ENCODE assay signal across 8 mouse cellular contexts in genomic region chr13:78209611-78210028, GRCm38 (mm10). TPM values are rescaled to one million over a fixed set of nuclear protein-coding genes. Genes with fewer than 3 reads are reported as not detected.
DNase-seq lines count a peak whose midpoint lies in the region; ATAC-seq and TF ChIP-seq lines count a peak whose summit lies in the region.

No protein-coding gene starts in this region.

- peak overlapping the region; percentile 31 for H3K4me3 ChIP-seq in lung, postnatal 0 days (ENCODE audit: low read depth, low read length)
- peak overlapping the region; percentile 49 for H3K4me3 ChIP-seq in limb, embryonic 10.5 days
- peak overlapping the region; percentile 41 for H3K4me3 ChIP-seq in olfactory bulb, adult 2 months (ENCODE audit: insufficient read depth, low read depth, low read length)

- DNase-seq in adrenal gland, postnatal 14 days, result peak; percentile 34
- no peak for DNase-seq in adrenal gland, postnatal 4 days (ENCODE audit: low spot score in 2 of 2)
- no peak for DNase-seq in lung, postnatal 0 days (ENCODE audit: low spot score)
- DNase-seq in lung, postnatal 10 days, result no peak
- DNase-seq in limb, embryonic 10.5 days (ENCODE audit: low spot score), result no peak
- DNase-seq in urinary bladder, postnatal 10 days (ENCODE audit: low spot score), result no peak
- no peak for DNase-seq in spleen, adult 12 weeks (ENCODE audit: low spot score)

- no peak for TF ChIP-seq EP300 in lung, postnatal 0 days (IDR thresholded peaks at IDR 0.05)

- H3K4me1 ChIP-seq in lung, postnatal 0 days (ENCODE audit: insufficient read depth, low read depth, low read length), result 0 out of 2 replicates have a peak, but pooled peaks cover 5% of the 10 kb centered on the region
- H3K4me1 ChIP-seq in limb, embryonic 10.5 days, result peaks cover 55% of the 10 kb centered on the region
- H3K4me1 ChIP-seq in olfactory bulb, adult 2 months (ENCODE audit: control insufficient read depth, insufficient read depth, low read length), result peaks cover 24% of the 10 kb centered on the region

- no peak overlapping the region for H3K9ac ChIP-seq in lung, postnatal 0 days (replicated peaks; ENCODE audit: low read depth)

- H3K36me3 ChIP-seq in lung, postnatal 0 days (ENCODE audit: insufficient read depth, low read length), result no peaks in the 10 kb centered on the region
- H3K36me3 ChIP-seq in limb, embryonic 10.5 days, result no peaks in the 10 kb centered on the region

- H3K9me3 ChIP-seq in lung, postnatal 0 days (ENCODE audit: low read length), result no peaks in the 10 kb centered on the region
- no peaks in the 10 kb centered on the region for H3K9me3 ChIP-seq in limb, embryonic 10.5 days (replicated peaks)

- H3K4me2 ChIP-seq in lung, postnatal 0 days (replicated peaks; ENCODE audit: low read depth, low read length), result peak overlapping the region; percentile 61

- ATAC-seq in lung, postnatal 0 days, result no peak

- no peak overlapping the region for H3K27ac ChIP-seq in lung, postnatal 0 days (ENCODE audit: low read length)
- H3K27ac ChIP-seq in limb, embryonic 10.5 days, result peak overlapping the region; percentile 61
- peak overlapping the region; percentile 71 for H3K27ac ChIP-seq in olfactory bulb, adult 2 months (ENCODE audit: insufficient read depth, low read depth, low read length)

- no peak for TF ChIP-seq POLR2A in olfactory bulb, adult 2 months (IDR thresholded peaks at IDR 0.05; ENCODE audit: insufficient read depth, low read depth, low read length)

- 0 out of 2 replicates have a peak, but pooled peaks cover 15% of the 10 kb centered on the region for H3K27me3 ChIP-seq in lung, postnatal 0 days (replicated peaks; ENCODE audit: insufficient read depth, low read length)
- peaks cover 89% of the 10 kb centered on the region for H3K27me3 ChIP-seq in limb, embryonic 10.5 days (ENCODE audit: low read depth, poor library complexity, severe bottlenecking)

- TF ChIP-seq CTCF in lung, postnatal 0 days (IDR thresholded peaks at IDR 0.05), result no peak
- no peak for TF ChIP-seq CTCF in olfactory bulb, adult 2 months (IDR thresholded peaks at IDR 0.05; ENCODE audit: insufficient read depth, low read depth, low read length)

- 7% methylated on average over 12 of the region's 12 CpGs for WGBS in lung, postnatal 0 days
- WGBS in limb, embryonic 10.5 days, result under 1% methylated on average over 12 of the region's 12 CpGs
- WGBS in olfactory bulb, adult 2 months, result 11% methylated on average over 12 of the region's 12 CpGs

RNA-seq across cellular contexts. Expression of gene Nr2f1, which starts 10.1 kb away (rescaled TPM):
- total RNA-seq in adrenal gland, postnatal 14 days (2021), result 19.6 and 22.0 TPM in 2 replicates
- 10 to 100 TPM; 29.4 to 29.5 TPM for total RNA-seq in adrenal gland, postnatal 4 days (2021)
- polyA plus RNA-seq in lung, postnatal 0 days (2015; fragmentation: Nextera tagmentation; extraction: Ambion mirVana), result 3.6 and 4.0 TPM in 2 replicates
- polyA plus RNA-seq in limb, embryonic 10.5 days (2016; fragmentation: Nextera tagmentation; extraction: Ambion mirVana), result 18.2 and 19.6 TPM in 2 replicates
- polyA plus RNA-seq in olfactory bulb, adult 2 months (2012; ENCODE audit: insufficient read depth, insufficient read length, low replicate concordance, missing spikeins), result not detected in 2 replicates
